ENCODE assay signal across 8 mouse cellular contexts in the genomic region with DNA sequence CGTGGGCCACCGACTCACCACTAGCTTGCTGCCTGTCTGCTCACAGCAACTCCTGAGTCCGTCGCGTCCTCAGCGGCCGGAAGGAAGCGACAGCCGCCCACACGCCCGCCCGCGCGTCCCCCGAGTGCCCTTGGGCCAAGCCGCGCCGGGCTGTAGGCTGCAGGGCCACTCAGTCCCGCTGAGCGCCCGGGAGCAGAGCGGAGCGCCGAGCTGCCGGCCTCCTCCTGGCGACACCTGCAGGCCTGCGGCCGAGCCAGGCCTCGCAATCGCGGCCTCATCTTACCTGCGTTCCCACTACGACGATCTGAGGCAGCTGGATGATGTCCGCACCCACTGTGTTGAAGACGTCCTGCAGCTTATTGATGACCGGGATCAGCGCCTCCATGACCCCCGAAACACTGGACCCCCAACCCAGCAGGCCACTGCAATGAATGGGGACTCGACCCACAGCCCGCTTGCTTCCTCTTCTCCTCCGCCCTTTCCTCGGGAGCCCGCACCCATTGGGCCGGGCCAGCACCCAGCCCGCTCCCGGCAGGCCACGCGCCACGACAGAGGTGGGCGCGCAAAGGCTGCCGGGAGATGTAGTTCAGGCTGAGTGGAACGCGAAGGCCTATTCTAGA. TPM values are rescaled to one million over a fixed set of nuclear protein-coding genes. Genes with fewer than 3 reads are reported as not detected.
DNase-seq lines count a peak whose midpoint lies in the region; ATAC-seq lines count a peak whose summit lies in the region.

Gene Dnm1l, minus strand, starts transcription at position 479 of the 620 bp plus-strand sequence.

- peak within 1 kb of the TSS; percentile 75 for H3K4me2 ChIP-seq in hindbrain, embryonic 14.5 days (replicated peaks)

- H3K9ac ChIP-seq in hindbrain, embryonic 14.5 days = peak within 1 kb of the TSS; percentile 94

- H3K4me1 ChIP-seq in hindbrain, embryonic 14.5 days (replicated peaks; ENCODE audit: control insufficient read depth, insufficient read depth, low read length) = peaks cover 17% of the 10 kb centered on the region

- peak; percentile 100 for ATAC-seq in hindbrain, embryonic 14.5 days (ENCODE audit: low FRiP score)

- H3K27me3 ChIP-seq in hindbrain, embryonic 14.5 days (ENCODE audit: control insufficient read depth, insufficient read depth, low read length) = no peaks in the 10 kb centered on the region

- H3K4me3 ChIP-seq in hindbrain, embryonic 14.5 days (replicated peaks; ENCODE audit: low read length) = peak within 1 kb of the TSS; percentile 92

- WGBS in hindbrain, embryonic 14.5 days = under 1% methylated on average over 55 of the region's 55 CpGs

- no peaks in the 10 kb centered on the region for H3K9me3 ChIP-seq in hindbrain, embryonic 14.5 days (ENCODE audit: control insufficient read depth, low read length)

- no peaks in the 10 kb centered on the region for H3K36me3 ChIP-seq in hindbrain, embryonic 14.5 days (replicated peaks; ENCODE audit: control insufficient read depth, insufficient read depth)

- DNase-seq in R1 (ENCODE audit: low read depth, low spot score) = peak; percentile 94
- peak; percentile 95 to 97 for DNase-seq in cerebellum, postnatal 25 days
- DNase-seq in frontal cortex, postnatal 25 days (ENCODE audit: low spot score in 2 of 2) = peak; percentile 78 to 83
- peak; percentile 94 for DNase-seq in hindbrain, embryonic 14.5 days (ENCODE audit: low spot score)
- peak; percentile 91 to 92 for DNase-seq in layer of hippocampus, postnatal 36 days
- DNase-seq in lung, postnatal 36 days = peak; percentile 96
- DNase-seq in retina, postnatal 1 day = peak; percentile 93
- peak; percentile 86 to 90 for DNase-seq in urinary bladder, adult 18-20 months (ENCODE audit: low spot score in 2 of 2)

- peak within 1 kb of the TSS; percentile 91 for H3K27ac ChIP-seq in hindbrain, embryonic 14.5 days

RNA-seq across cellular contexts. Expression of gene Dnm1l, which starts in this region (rescaled TPM):
- polyA plus RNA-seq in hindbrain, embryonic 14.5 days (2014; fragmentation: Nextera tagmentation; extraction: Ambion mirVana) = 98.2 and 113 TPM in 2 replicates
- 100 to 1,000 TPM; 194 to 200 TPM for total RNA-seq in layer of hippocampus, postnatal 36 days (2021)

Comparison
In these comparisons a context has a peak if more than half of its experiments do, and no peak if none do; other contexts are left out.
1. Peak in every context shown above with its lines: DNase-seq, ATAC-seq, H3K4me3 ChIP-seq and H3K27ac ChIP-seq.